Mouse (Mus musculus) G1E (cell line): ENCODE measurements around the gene Mllt10.

Source experiments
- CTCF ChIP-seq: IDR thresholded peaks from 2 replicates; pipeline ENCODE4 v1.5.1; 2012; ENCODE audit warnings: low read depth, low read length, inconsistent platforms, mixed read lengths
- GATA1 ChIP-seq: IDR thresholded peaks from 2 replicates; pipeline ENCODE4 v1.6.1; 2012; ENCODE audit warnings: borderline replicate concordance, low read length, inconsistent platforms, mixed read lengths
- GATA2 ChIP-seq: IDR thresholded peaks from 2 replicates; pipeline ENCODE4 v1.6.1; 2012; ENCODE audit warnings: low read depth, low read length, inconsistent platforms, borderline replicate concordance
- POLR2AphosphoS5 ChIP-seq: IDR thresholded peaks from 2 replicates; pipeline ENCODE4 v1.6.1; 2012; ENCODE audit warnings: low read depth, low read length, inconsistent platforms; ENCODE audit not compliant: insufficient replicate concordance
- TAL1 ChIP-seq: conservative IDR thresholded peaks from 2 replicates; pipeline ENCODE4 v1.6.1; 2012; ENCODE audit warnings: low read depth, low read length, inconsistent platforms, mixed read lengths

GRCm38 (mm10) chr2:18029656-18030055 lies 25.4 kb upstream of the Mllt10 start:
- TF ChIP-seq CTCF (no peak), GATA1 (no peak), TAL1 (no peak), POLR2AphosphoS5 (no peak), GATA2 (no peak)
